Mouse (Mus musculus) layer of hippocampus, postnatal 25 days (tissue): Measurements from ENCODE around the gene Chil3. TPM values are rescaled to one million over a fixed set of nuclear protein-coding genes. Genes with fewer than 3 reads are reported as not detected.

Source experiments
- total RNA-seq, 2 experiments: library from RNA; stranded (reverse); gene quantifications; 2 replicates each; pipeline ENCODE4 v1.2.3; 2021

Chil3 gene
- total RNA-seq, 2 experiments from 2014 or later, result not detected

Other genes starting within 250 kb of the Chil3 start
- gene I830077J02Rik, start 234.9 kb downstream of the Chil3 start, total RNA-seq, result 1 to 10 TPM; 1.1 to 1.2 TPM
- 10 to 100 TPM; 48.4 to 52.4 TPM for gene Wdr77, start 208.2 kb downstream of the Chil3 start, total RNA-seq
- 100 to 1,000 TPM; 289 to 314 TPM for gene Atp5f1, start 207.5 kb downstream of the Chil3 start, total RNA-seq
- 1 to 10 TPM; 1.0 to 3.2 TPM for gene Ovgp1, start 193.9 kb downstream of the Chil3 start, total RNA-seq
- gene Pifo, start 152.9 kb downstream of the Chil3 start, total RNA-seq, result under 1 TPM in 1 of 2 experiments, not detected in 1; 0.30 TPM
- gene Chil5, start 134.8 kb downstream of the Chil3 start, total RNA-seq, result not detected
- 1 to 10 TPM in 1 of 2 experiments, under 1 TPM in 1; 0.73 to 1.0 TPM for gene Chia1, start 54.3 kb downstream of the Chil3 start, total RNA-seq
- gene Chil4, start 51.9 kb upstream of the Chil3 start, total RNA-seq, result not detected
- gene Chil6, start 238.6 kb upstream of the Chil3 start, total RNA-seq, result not detected